Mouse (Mus musculus): Measurements from ENCODE around the gene Cbl. TPM values are rescaled to one million over a fixed set of nuclear protein-coding genes. Genes with fewer than 3 reads are reported as not detected.

Gene Cbl
- total RNA-seq, 2 experiments from 2014 or later, result 34.9 to 41.3 TPM

DNA sequence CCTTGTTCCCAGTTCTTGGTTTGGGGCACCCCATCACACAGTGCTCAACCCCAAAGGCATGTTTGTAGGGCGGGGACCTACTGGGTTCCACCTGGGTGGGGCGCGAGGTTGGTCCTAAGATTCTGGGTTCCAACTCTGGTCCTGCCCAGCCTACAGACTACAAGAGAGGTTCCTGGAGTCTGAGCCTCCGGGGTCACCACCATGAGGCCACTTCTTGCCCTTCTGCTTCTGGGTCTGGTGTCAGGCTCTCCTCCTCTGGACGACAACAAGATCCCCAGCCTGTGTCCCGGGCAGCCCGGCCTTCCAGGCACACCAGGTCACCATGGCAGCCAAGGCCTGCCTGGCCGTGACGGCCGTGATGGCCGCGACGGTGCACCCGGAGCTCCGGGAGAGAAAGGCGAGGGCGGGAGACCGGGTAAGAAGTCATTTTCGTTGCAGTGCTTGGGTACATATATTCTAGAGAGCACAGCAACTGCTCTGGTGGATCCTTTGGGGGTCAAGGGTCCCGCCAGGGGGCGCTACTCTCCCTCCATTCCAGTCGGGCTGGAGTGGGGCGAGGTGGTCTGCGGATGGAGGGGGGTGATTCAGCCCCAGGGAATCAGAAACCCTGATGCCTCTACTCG lies 126.2 kb downstream of the Cbl start:
- peak in 1 of 2 experiments; percentile 56 for DNase-seq (ENCODE audit: low spot score in 2 of 2)

DNA sequence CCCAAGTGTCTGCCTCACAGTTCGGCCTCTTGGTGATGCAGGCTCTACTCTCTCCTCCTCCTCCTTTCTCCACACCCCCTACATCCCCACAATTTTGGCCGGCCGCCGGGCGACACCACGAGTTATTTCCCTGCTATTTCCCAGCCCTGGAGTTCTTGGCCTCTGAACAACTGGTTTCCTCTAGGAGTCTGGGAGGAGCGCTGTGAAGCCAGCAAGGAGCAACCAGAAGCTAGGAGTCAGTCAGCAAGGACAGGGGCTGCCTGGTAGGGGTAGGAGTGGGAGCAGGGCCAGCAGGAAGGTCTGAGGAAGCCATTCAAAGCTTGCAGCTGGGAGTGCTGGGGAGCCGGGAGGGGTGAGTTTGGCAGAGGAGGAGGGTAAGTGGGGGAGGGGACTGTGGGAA lies 126.7 kb downstream of the Cbl start, which contains the start of gene C1qtnf5:
TSS of gene C1qtnf5 (plus strand) at position 136 of the 400 bp plus-strand sequence.
- peak in 1 of 2 experiments; percentile 62 for DNase-seq (ENCODE audit: low spot score in 2 of 2)

DNA sequence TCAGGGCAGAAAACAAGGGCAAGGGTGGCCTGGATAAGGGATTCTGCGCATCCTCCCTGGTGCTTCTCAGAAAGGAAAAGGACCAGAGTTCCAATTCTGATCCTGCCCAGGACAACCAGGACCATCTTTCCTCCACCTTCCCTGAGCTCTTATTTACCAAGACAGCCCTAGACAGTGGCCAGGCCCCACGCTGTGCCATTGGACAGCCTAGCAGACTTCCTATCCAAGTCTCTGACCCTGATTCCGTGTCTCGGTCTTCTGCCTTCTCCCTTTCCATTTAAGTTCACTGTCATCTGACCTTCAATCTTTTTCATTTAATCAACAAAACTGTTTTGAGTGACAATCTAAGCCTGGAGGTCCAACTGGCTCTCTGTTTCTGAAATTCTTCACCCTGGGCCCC lies 127.3 kb downstream of the Cbl start:
- no peak for DNase-seq (ENCODE audit: low spot score in 2 of 2)

DNA sequence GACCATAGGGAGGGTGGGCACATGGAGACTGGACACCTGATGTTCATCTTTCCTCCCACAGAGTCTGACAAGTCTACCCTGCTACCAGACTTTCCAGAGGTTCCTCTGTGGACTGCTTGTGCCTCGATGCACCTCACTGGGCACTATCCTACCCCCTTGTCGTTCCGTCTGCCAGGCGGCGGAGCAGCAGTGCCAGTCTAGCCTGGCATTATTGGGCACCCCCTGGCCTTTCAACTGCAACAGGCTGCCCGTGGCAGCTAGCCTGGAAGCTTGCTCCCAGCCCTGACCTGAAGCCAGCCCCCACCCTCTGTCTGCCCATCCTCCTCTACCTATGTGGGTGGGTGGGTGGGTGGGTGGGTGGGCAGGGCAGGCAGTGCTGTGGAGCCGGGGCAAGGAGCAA lies 127.7 kb downstream of the Cbl start:
- DNase-seq (ENCODE audit: low spot score in 2 of 2), result no peak

DNA sequence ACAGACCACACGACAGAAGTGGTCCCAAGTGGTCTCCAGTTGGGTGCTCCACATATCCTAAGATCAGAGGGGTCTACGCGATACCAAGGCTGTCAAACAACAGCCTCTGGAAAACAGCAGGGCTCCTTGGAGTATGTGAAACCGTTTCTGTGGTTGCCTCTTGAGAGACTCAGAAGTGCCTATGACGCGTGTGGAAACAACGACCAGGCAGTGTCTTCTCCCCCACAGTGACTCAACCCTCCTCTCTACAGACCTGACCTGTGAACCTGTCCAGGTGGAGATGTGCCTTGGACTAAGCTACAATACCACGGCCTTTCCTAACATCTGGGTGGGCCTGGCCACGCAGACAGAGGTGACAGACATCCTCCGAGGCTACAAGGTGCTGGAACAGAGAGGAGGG lies 128.1 kb downstream of the Cbl start:
- no peak for DNase-seq (ENCODE audit: low spot score in 2 of 2)

DNA sequence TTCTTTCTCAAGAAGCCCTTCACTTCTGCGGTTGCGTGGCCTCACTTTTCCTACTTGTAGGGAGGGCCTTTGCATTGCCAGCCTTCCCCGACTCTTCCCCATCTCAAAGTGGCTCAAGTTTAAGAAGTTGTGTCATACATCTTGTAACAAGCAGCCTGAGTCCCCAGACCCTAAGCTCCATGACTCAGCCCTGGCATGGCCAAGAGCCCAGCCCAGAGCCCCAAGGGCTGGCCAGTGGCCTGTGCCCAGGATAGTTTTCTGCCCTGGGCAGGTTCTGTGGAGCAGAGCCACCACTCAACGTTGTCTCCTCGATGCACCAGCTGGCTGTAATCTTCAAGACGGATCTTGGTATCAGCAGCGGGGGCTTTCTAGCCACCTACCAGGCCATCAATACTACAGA lies 129.0 kb downstream of the Cbl start:
- no peak for DNase-seq (ENCODE audit: low spot score in 2 of 2)

DNA sequence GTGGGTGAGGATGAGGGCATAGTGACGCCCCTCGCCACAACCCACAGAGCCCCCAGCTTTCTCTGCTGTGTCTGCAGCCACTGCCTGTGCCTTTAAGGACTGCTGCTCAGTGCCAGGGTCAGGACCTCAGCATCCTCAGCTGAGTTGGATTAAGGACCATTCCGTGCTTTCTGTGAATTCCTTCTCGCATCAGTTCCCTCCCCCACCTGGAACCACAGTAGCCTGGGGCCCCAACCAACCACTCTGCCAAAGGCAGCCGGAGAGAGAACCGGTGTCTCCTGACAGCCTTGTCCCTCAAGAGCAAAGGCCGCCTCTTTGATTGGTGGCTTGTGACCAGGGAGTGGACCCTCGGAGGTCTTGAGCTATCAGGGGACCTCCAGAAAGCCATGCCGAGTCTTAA lies 132.4 kb downstream of the Cbl start, which contains the start of gene Mfrp:
TSS of gene Mfrp (plus strand) at position 240 of the 400 bp plus-strand sequence.
- DNase-seq (ENCODE audit: low spot score in 2 of 2), result no peak

DNA sequence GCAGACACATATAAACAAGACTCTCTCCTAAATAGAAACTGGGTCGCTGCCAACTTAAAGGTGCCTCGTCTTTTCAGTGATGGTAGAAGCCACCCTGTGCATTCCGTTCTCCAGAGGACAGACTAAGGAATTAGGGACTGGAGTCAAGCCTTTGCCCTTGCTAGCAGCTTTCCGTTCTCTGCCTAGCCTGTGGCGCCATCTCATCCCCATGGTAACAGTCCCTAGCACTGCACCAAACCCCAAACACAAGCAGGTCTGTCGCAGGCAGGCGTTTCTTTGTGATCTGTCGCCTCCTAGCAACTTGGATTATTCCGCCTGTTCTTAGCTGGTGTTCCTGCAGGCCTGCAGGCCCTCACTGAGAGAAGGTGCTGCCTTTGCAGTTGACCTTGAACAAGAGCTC lies 137.3 kb downstream of the Cbl start:
- no peak for DNase-seq (ENCODE audit: low spot score in 2 of 2)

DNA sequence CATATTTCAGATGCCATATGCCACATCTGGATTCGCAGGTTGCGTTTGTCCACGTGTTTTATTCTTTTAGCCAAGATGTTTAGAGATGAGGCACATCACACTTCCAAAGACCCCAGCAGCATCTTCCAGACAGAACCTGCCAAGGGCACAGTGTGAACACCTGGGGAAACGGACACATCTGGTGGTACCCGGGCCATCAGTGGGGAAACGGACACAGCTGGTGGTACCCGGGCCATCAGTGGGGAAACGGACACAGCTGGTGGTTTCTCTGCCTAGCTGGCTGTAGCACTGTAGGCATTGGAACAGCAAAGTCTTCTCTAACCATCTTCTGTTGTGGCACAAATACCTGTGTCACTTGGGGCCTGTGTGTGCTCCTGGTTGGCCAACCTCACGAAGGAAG lies 138.1 kb downstream of the Cbl start:
- no peak for DNase-seq (ENCODE audit: low spot score in 2 of 2)

DNA sequence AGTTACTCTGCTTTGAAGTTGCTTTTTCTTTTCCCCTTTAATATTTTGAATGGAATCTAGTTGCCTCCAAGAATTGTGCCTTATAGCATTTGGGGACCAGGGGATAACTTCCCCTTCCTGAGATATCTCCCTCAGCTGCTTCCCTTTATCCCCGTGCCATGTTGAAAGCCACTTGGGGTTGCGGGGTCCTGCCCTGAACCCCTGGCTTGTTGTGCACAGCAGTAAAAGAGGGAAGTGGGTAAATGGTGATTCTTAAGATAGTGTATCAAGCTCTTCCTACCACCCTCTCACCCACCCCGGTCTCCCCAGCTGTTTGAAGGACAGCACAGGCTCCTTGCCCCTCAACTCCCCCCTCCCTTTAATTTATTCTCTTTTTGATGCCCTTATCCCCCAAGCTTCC lies 139.1 kb downstream of the Cbl start:
- no peak for DNase-seq (ENCODE audit: low spot score in 2 of 2)

DNA sequence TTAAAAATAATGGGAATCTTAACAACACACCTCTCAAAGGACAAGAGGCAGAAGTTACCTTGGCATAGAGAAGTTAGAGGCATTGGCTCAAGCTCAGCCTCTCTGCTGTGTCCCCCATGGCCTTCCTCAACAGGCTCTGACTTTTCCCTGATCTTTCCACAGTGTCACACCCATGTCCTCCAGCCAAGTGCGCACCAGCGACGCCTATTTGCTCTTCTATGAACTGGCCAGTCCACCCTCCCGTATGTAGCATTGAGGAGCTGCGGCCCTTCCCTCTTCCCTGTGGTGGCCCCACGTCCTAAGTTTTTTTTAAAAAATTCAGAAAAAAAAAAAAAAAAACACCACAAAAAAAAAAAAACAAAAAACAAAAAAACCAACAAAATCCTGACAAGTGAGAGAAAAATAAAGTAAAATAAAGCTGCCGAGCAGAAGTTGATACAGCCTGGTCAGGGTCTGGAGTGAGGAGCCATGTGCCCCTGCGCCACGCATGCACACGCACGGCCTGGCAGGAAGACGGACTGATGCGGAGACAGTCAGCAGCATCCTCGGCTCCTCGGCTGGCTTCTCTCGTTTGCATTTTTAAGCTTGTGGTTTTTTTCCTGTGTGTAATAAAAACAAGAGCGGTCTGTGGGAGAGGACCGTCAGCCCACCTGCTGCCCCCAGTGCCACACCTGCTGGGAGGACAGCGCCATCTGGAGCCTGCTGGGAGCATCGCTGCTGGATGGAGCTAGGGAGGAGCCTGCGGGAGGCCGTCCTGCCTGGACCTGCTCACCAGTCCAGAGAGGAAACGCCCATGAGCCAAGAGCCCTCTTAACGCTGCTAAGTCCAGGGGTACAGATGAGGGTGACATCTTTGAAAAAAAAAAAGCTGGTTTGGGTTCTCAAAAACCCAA lies 140.0 kb downstream of the Cbl start:
- DNase-seq (ENCODE audit: low spot score in 2 of 2), result peak in 1 of 2 experiments; percentile 58

Other genes with a start within 250 kb of the Cbl start
- 10 to 100 TPM; 44.1 to 46.3 TPM for gene Thy1, start 190.7 kb downstream of the Cbl start, total RNA-seq (2021)
- gene Usp2, start 167.0 kb downstream of the Cbl start, total RNA-seq (2021), result 10 to 100 TPM; 21.8 to 24.7 TPM
- under 1 TPM in 1 of 2 experiments, not detected in 1; 0.17 TPM for gene Mfrp, start 132.3 kb downstream of the Cbl start, total RNA-seq (2021)
- gene C1qtnf5, start 126.8 kb downstream of the Cbl start, total RNA-seq (2021), result 10 to 100 TPM in 1 of 2 experiments, 1 to 10 TPM in 1; 9.7 to 17.4 TPM
- gene Gm49380, start 120.5 kb downstream of the Cbl start, total RNA-seq (2021), result under 1 TPM; 0.11 to 0.51 TPM
- 10 to 100 TPM; 42.5 to 45.8 TPM for gene Rnf26, start 120.5 kb downstream of the Cbl start, total RNA-seq (2021)
- 10 to 100 TPM; 92.8 to 97.0 TPM for gene Mcam, start 99.6 kb downstream of the Cbl start, total RNA-seq (2021)
- gene Ccdc153, start 6.6 kb upstream of the Cbl start, total RNA-seq (2021), result 1 to 10 TPM; 3.4 to 4.6 TPM
- gene Pdzd3, start 17.4 kb upstream of the Cbl start, total RNA-seq (2021), result 1 to 10 TPM in 1 of 2 experiments, under 1 TPM in 1; 0.82 to 2.9 TPM
- 10 to 100 TPM; 31.8 to 35.5 TPM for gene Nlrx1, start 34.5 kb upstream of the Cbl start, total RNA-seq (2021)
- gene Abcg4, start 54.6 kb upstream of the Cbl start, total RNA-seq (2021), result 10 to 100 TPM; 38.1 to 57.0 TPM
- gene Hinfp, start 71.6 kb upstream of the Cbl start, total RNA-seq (2021), result 10 to 100 TPM; 33.4 to 34.5 TPM
- 10 to 100 TPM; 28.9 to 31.8 TPM for gene C2cd2l, start 86.2 kb upstream of the Cbl start, total RNA-seq (2021)
- gene Dpagt1, start 92.0 kb upstream of the Cbl start, total RNA-seq (2021), result 10 to 100 TPM; 32.3 to 36.2 TPM
- gene H2afx, start 100.6 kb upstream of the Cbl start, total RNA-seq (2021), result 100 to 1,000 TPM; 146 to 165 TPM
- 100 to 1,000 TPM; 118 to 136 TPM for gene Hmbs, start 110.2 kb upstream of the Cbl start, total RNA-seq (2021)
- gene Vps11, start 127.6 kb upstream of the Cbl start, total RNA-seq (2021), result 10 to 100 TPM; 65.2 to 73.1 TPM
- 100 to 1,000 TPM; 125 to 126 TPM for gene Hyou1, start 145.4 kb upstream of the Cbl start, total RNA-seq (2021)
- 10 to 100 TPM; 36.0 to 37.4 TPM for gene Slc37a4, start 162.8 kb upstream of the Cbl start, total RNA-seq (2021)
- gene Rps25, start 173.1 kb upstream of the Cbl start, total RNA-seq (2021), result 1,000 to 10,000 TPM; 1,559 to 1,677 TPM
- gene Trappc4, start 173.6 kb upstream of the Cbl start, total RNA-seq (2021), result 10 to 100 TPM; 70.5 to 75.0 TPM
- 10 to 100 TPM; 31.9 to 35.4 TPM for gene Ccdc84, start 184.5 kb upstream of the Cbl start, total RNA-seq (2021)
- not detected for gene Foxr1, start 207.1 kb upstream of the Cbl start, total RNA-seq (2021)
- not detected for gene Upk2, start 220.9 kb upstream of the Cbl start, total RNA-seq (2021)
- gene Bcl9l, start 248.8 kb upstream of the Cbl start, total RNA-seq (2021), result 10 to 100 TPM; 86.4 to 97.9 TPM